ENCODE assay signal across 8 mouse cellular contexts in genomic region chr5:142906532-142907047, GRCm38 (mm10). TPM values are rescaled to one million over a fixed set of nuclear protein-coding genes. Genes with fewer than 3 reads are reported as not detected.
DNase-seq lines count a peak whose midpoint lies in the region; ATAC-seq and TF ChIP-seq lines count a peak whose summit lies in the region.

Gene Actb (minus strand): TSS chr5:142906754.

- peak within 1 kb of the TSS; percentile 99 for H3K4me3 ChIP-seq in C2C12 (ENCODE audit: insufficient read depth, poor library complexity, severe bottlenecking)
- H3K4me3 ChIP-seq in heart, embryonic 13.5 days = peak within 1 kb of the TSS; percentile 98
- H3K4me3 ChIP-seq in liver, embryonic 12.5 days = peak within 1 kb of the TSS; percentile 94
- H3K4me3 ChIP-seq in stomach, embryonic 15.5 days (replicated peaks) = peak within 1 kb of the TSS; percentile 93

- H3K9ac ChIP-seq in heart, embryonic 13.5 days = peak within 1 kb of the TSS; percentile 100
- peak within 1 kb of the TSS; percentile 100 for H3K9ac ChIP-seq in liver, embryonic 12.5 days
- H3K9ac ChIP-seq in stomach, embryonic 15.5 days = peak within 1 kb of the TSS; percentile 100

- peaks cover 30% of the 10 kb centered on the region for H3K79me3 ChIP-seq in C2C12 (ENCODE audit: low read depth)

- peaks cover 71% of the 10 kb centered on the region for H3K79me2 ChIP-seq in C2C12 (ENCODE audit: control insufficient read depth, insufficient read depth)

- H3K4me2 ChIP-seq in heart, embryonic 13.5 days = peak within 1 kb of the TSS; percentile 90
- peak within 1 kb of the TSS; percentile 74 for H3K4me2 ChIP-seq in liver, embryonic 12.5 days
- H3K4me2 ChIP-seq in stomach, embryonic 15.5 days = peak within 1 kb of the TSS; percentile 76

- H3K27ac ChIP-seq in heart, embryonic 13.5 days (replicated peaks) = peak within 1 kb of the TSS; percentile 100
- H3K27ac ChIP-seq in liver, embryonic 12.5 days = peak within 1 kb of the TSS; percentile 100
- H3K27ac ChIP-seq in stomach, embryonic 15.5 days = peak within 1 kb of the TSS; percentile 100

- WGBS in heart, embryonic 13.5 days = under 1% methylated on average over 41 of the region's 41 CpGs
- WGBS in liver, embryonic 12.5 days (ENCODE audit: insufficient replicate concordance) = 2% methylated on average over 41 of the region's 41 CpGs
- WGBS in stomach, embryonic 15.5 days = under 1% methylated on average over 41 of the region's 41 CpGs

- no peaks in the 10 kb centered on the region for H3K9me3 ChIP-seq in heart, embryonic 13.5 days
- no peaks in the 10 kb centered on the region for H3K9me3 ChIP-seq in liver, embryonic 12.5 days (replicated peaks)
- H3K9me3 ChIP-seq in stomach, embryonic 15.5 days = no peaks in the 10 kb centered on the region

- H3K27me3 ChIP-seq in C2C12 (ENCODE audit: control insufficient read depth, insufficient read depth, insufficient read length) = no peaks in the 10 kb centered on the region
- no peaks in the 10 kb centered on the region for H3K27me3 ChIP-seq in heart, embryonic 13.5 days (replicated peaks)
- H3K27me3 ChIP-seq in liver, embryonic 12.5 days (replicated peaks) = no peaks in the 10 kb centered on the region
- no peaks in the 10 kb centered on the region for H3K27me3 ChIP-seq in stomach, embryonic 15.5 days (replicated peaks)

- ATAC-seq in erythroid progenitor cell, adult 5-6 weeks (replicated peaks; ENCODE audit: low FRiP score, poor library complexity, severe bottlenecking) = peak; percentile 75
- peak; percentile 51 for ATAC-seq in heart, embryonic 13.5 days (ENCODE audit: extremely low read depth, insufficient number of reproducible peaks, low FRiP score, low TSS enrichment)
- ATAC-seq in liver, embryonic 12.5 days = peak; percentile 61
- ATAC-seq in stomach, embryonic 15.5 days (ENCODE audit: insufficient read depth, low FRiP score, low read depth) = peak; percentile 71

- no peak for TF ChIP-seq CTCF in C2C12 (IDR thresholded peaks at IDR 0.05; ENCODE audit: control insufficient read depth, insufficient read depth, insufficient read length)

- peaks cover 62% of the 10 kb centered on the region for H3K4me1 ChIP-seq in heart, embryonic 13.5 days
- peaks cover 67% of the 10 kb centered on the region for H3K4me1 ChIP-seq in liver, embryonic 12.5 days
- peaks cover 54% of the 10 kb centered on the region for H3K4me1 ChIP-seq in stomach, embryonic 15.5 days

- peaks cover 39% of the 10 kb centered on the region for H3K36me3 ChIP-seq in C2C12 (ENCODE audit: control insufficient read depth, insufficient read depth)
- H3K36me3 ChIP-seq in heart, embryonic 13.5 days = peaks cover 40% of the 10 kb centered on the region
- H3K36me3 ChIP-seq in liver, embryonic 12.5 days = peaks cover 41% of the 10 kb centered on the region
- peaks cover 33% of the 10 kb centered on the region for H3K36me3 ChIP-seq in stomach, embryonic 15.5 days

- DNase-seq in brain, embryonic 18.5 days (ENCODE audit: low read depth, low spot score) = peak; percentile 92
- peak; percentile 98 for DNase-seq in kidney, postnatal 10 days
- DNase-seq in natural killer cell, adult 2 months (ENCODE audit: low spot score in 2 of 2) = peak; percentile 95 to 96

- peak within 1 kb of the TSS; percentile 93 for H3ac ChIP-seq in C2C12 (ENCODE audit: control insufficient read depth, insufficient read length, low read depth)

TF ChIP-seq in C2C12, 6 proteins besides CTCF, POLR2A, EP300 and RAD21:
- TF ChIP-seq FOSL1 (IDR thresholded peaks at IDR 0.05; ENCODE audit: insufficient read depth, low read length, poor library complexity, severe bottlenecking) (no peak), MYOG (IDR thresholded peaks at IDR 0.05; ENCODE audit: control insufficient read depth, extremely low read depth, insufficient read length) (no peak), MYOD1 (IDR thresholded peaks at IDR 0.05; ENCODE audit: control insufficient read depth, insufficient read length, low read depth) (no peak), CEBPB (IDR thresholded peaks at IDR 0.05; ENCODE audit: low read depth) (no peak), USF1 (IDR thresholded peaks at IDR 0.05; ENCODE audit: low read depth) (no peak), MAX (IDR thresholded peaks at IDR 0.05) (no peak)

RNA-seq across cellular contexts. Expression of gene Actb, which starts in this region (rescaled TPM):
- polyA plus RNA-seq in C2C12 (2012; fragmentation: generic; extraction: Trizol) = 6,665 TPM
- total RNA-seq in erythroid progenitor cell, adult 5-6 weeks (2015; ENCODE audit: low replicate concordance) = 4,902 and 5,552 TPM in 2 replicates
- 1,509 and 1,723 TPM in 2 replicates for total RNA-seq in erythroid progenitor cell, adult 5-6 weeks (2017; ENCODE audit: low replicate concordance)
- 6,383 and 6,386 TPM in 2 replicates for polyA plus RNA-seq in heart, embryonic 13.5 days (2015; fragmentation: Nextera tagmentation; extraction: Ambion mirVana)
- 7,775 and 7,997 TPM in 2 replicates for polyA plus RNA-seq in liver, embryonic 12.5 days (2016; fragmentation: Nextera tagmentation; extraction: Ambion mirVana)
- polyA plus RNA-seq in stomach, embryonic 15.5 days (2015; fragmentation: Nextera tagmentation; extraction: Ambion mirVana) = 14,327 and 14,357 TPM in 2 replicates

Comparison
In these comparisons a context has a peak if more than half of its experiments do, and no peak if none do; other contexts are left out.
1. Peak in every context shown above with its lines: DNase-seq, ATAC-seq, H3K4me3 ChIP-seq and H3K27ac ChIP-seq.